Mouse (Mus musculus) embryonic facial prominence, embryonic 14.5 days (tissue): ENCODE results near the gene Ccdc87. TPM values are rescaled to one million over a fixed set of nuclear protein-coding genes. Genes with fewer than 3 reads are reported as not detected.

Source experiments
- ATAC-seq: fragments of 200-750 bp; cut with Nextera tagmentation; 2 replicates; pipeline ENCODE4 v1.8.0; 2017; ENCODE audit warnings: low read depth, moderate number of reproducible peaks, moderate TSS enrichment
- DNase-seq: peaks from one replicate; pipeline ENCODE4 v3.0.0-alpha.2; 2015; ENCODE audit warnings: low spot score
- H3K27ac ChIP-seq: fragments of 300-500 bp; sonication (generic); replicated peaks from 2 replicates; pipeline ENCODE4 v1.5.1; 2014; ENCODE audit warnings: low read depth, mild to moderate bottlenecking, low read length, moderate library complexity
- H3K27me3 ChIP-seq: fragments of 300-500 bp; sonication (generic); replicated peaks from 2 replicates; pipeline ENCODE4 v1.6.1; 2014; ENCODE audit warnings: low read length; ENCODE audit not compliant: control insufficient read depth, insufficient read depth
- H3K36me3 ChIP-seq: fragments of 300-500 bp; sonication (generic); 2 replicates; pipeline ENCODE4 v1.6.1; 2014; ENCODE audit warnings: low read length, mixed read lengths; ENCODE audit not compliant: control insufficient read depth, insufficient read depth
- H3K4me1 ChIP-seq: fragments of 300-500 bp; sonication (generic); 2 replicates; pipeline ENCODE4 v1.6.1; 2014; ENCODE audit warnings: antibody characterized with exemption, low read length; ENCODE audit not compliant: control insufficient read depth, insufficient read depth
- H3K4me2 ChIP-seq: fragments of 300-500 bp; sonication (generic); 2 replicates; pipeline ENCODE4 v1.6.1; 2014; ENCODE audit warnings: low read depth, mild to moderate bottlenecking, low read length, moderate library complexity, mixed read lengths
- H3K4me3 ChIP-seq: fragments of 300-500 bp; sonication (generic); 2 replicates; pipeline ENCODE4 v1.5.1; 2014; ENCODE audit warnings: low read depth, mild to moderate bottlenecking, low read length
- H3K9ac ChIP-seq: fragments of 300-500 bp; sonication (generic); 2 replicates; pipeline ENCODE4 v1.6.1; 2014; ENCODE audit warnings: low read depth, mild to moderate bottlenecking, low read length, moderate library complexity, mixed read lengths
- H3K9me3 ChIP-seq: fragments of 300-500 bp; sonication (generic); 2 replicates; pipeline ENCODE4 v1.6.1; 2016; ENCODE audit warnings: low read length; ENCODE audit not compliant: control insufficient read depth
- WGBS: fragments of 180-500 bp; shearing (Covaris S2); extraction: QIAGEN DNeasy Blood & Tissue Kit; methylation state at CpG from one replicate; pipeline ENCODE4 v1.1.7; 2014; 5-methylcytosine and 5-hydroxymethylcytosine counted together
- polyA plus RNA-seq: library from polyadenylated mRNA; unstranded; fragments of >200 nt; fragmentation: Nextera tagmentation; extraction: Ambion mirVana; gene quantifications from 2 replicates; pipeline ENCODE4 v1.2.1, GENCODE M21; 2014

Gene Ccdc87
- polyA plus RNA-seq, 1 experiment from 2014 or later = 0.64 TPM

- Histone ChIP-seq H3K27ac (no peak overlapping the region), H3K4me1 (no peaks in the 10 kb centered on the region), H3K9ac (no peak overlapping the region), H3K4me3 (no peak overlapping the region), H3K9me3 (no peaks in the 10 kb centered on the region), H3K27me3 (no peaks in the 10 kb centered on the region), H3K36me3 (peaks cover 51% of the 10 kb centered on the region), H3K4me2 (no peak overlapping the region)
- peak; percentile 57 for DNase-seq
- WGBS = 51% methylated on average over 16 of the region's 16 CpGs
- ATAC-seq = peak; percentile 47
Observed at GRCm38 (mm10) chr19:4828444-4829114, 10.6 kb upstream of the Ccdc87 start.

DNA sequence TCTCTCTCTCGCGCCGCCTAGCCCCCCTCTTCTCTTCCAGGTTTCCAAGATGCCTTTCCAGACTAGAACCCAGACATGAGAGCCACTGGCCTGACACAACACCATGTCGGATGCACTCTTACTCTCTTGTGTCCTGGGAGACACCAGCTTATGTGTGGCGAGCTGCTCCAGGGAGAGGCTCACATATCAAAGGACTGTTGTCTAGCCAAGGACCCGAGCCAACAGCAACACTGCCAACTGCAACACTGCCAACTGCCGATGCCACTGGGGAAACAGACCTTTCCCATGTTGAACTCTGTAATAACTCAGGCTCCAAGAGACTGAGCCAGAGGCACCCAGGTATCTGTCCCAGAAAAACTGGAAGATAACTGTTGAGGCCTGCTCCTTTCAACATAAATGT, 10.0 kb upstream of the Ccdc87 start:
- Histone ChIP-seq H3K9me3 (no peaks in the 10 kb centered on the region), H3K27me3 (no peaks in the 10 kb centered on the region), H3K36me3 (peaks cover 51% of the 10 kb centered on the region), H3K9ac (no peak overlapping the region), H3K4me2 (no peak overlapping the region), H3K4me1 (no peaks in the 10 kb centered on the region), H3K4me3 (no peak overlapping the region), H3K27ac (no peak overlapping the region)
- 58% methylated on average over 7 of the region's 7 CpGs for WGBS
- ATAC-seq = peak; percentile 55; the same call in 1 of the 2 replicates
- peak; percentile 29 for DNase-seq

GRCm38 (mm10) chr19:4833977-4834376, 5.2 kb upstream of the Ccdc87 start:
- 81% methylated on average over 8 of the region's 8 CpGs for WGBS
- H3K9ac ChIP-seq = no peak overlapping the region
- H3K4me3 ChIP-seq = no peak overlapping the region
- no peak overlapping the region for H3K27ac ChIP-seq
- ATAC-seq = no peak
- H3K27me3 ChIP-seq = no peaks in the 10 kb centered on the region
- peaks cover 8% of the 10 kb centered on the region; the same call in 1 of the 2 replicates for H3K4me1 ChIP-seq
- no peak overlapping the region for H3K4me2 ChIP-seq
- no peak for DNase-seq
- no peaks in the 10 kb centered on the region for H3K9me3 ChIP-seq
- H3K36me3 ChIP-seq = peaks cover 35% of the 10 kb centered on the region

- WGBS = 71% methylated on average over 2 of the region's 2 CpGs
- H3K9me3 ChIP-seq = no peaks in the 10 kb centered on the region
- ATAC-seq (no peak), DNase-seq (no peak)
- peaks cover 28% of the 10 kb centered on the region for H3K36me3 ChIP-seq
- H3K27ac ChIP-seq = no peak overlapping the region
- H3K4me1 ChIP-seq = peaks cover 8% of the 10 kb centered on the region; the same call in 1 of the 2 replicates
- H3K4me2 ChIP-seq = no peak overlapping the region
- peaks cover 14% of the 10 kb centered on the region for H3K27me3 ChIP-seq
- H3K9ac ChIP-seq = no peak overlapping the region
- no peak overlapping the region for H3K4me3 ChIP-seq
Observed at GRCm38 (mm10) chr19:4836096-4836495, 3.1 kb upstream of the Ccdc87 start.

DNA sequence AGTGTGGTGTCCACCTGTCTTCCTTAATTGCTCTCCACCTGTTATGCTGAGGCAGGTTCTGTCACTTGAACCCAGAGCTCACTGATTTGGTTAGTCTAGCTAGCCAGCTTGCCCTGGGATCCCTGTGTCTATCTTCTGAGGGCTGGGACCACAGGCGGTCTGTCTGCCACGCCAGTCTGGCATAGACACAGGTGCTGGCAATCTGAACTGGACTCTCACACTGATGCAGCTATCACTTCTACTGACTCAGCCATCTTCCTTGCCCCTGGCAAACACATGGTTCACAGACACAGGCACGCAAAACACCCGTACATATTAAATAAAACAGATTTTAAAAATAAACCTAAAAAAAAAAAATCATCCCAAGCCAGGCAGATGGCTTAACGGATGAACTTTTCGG, 2.1 kb upstream of the Ccdc87 start:
- Histone ChIP-seq H3K4me3 (no peak overlapping the region), H3K36me3 (peaks cover 24% of the 10 kb centered on the region), H3K4me1 (peaks cover 8% of the 10 kb centered on the region; the same call in 1 of the 2 replicates), H3K9ac (no peak overlapping the region), H3K4me2 (no peak overlapping the region), H3K27me3 (peaks cover 23% of the 10 kb centered on the region), H3K9me3 (no peaks in the 10 kb centered on the region), H3K27ac (no peak overlapping the region)
- 94% methylated on average over 6 of the region's 6 CpGs for WGBS
- DNase-seq (no peak), ATAC-seq (no peak)

- WGBS = 27% methylated on average over 10 of the region's 10 CpGs
- no peaks in the 10 kb centered on the region for H3K9me3 ChIP-seq
- no peak overlapping the region; the same call in 1 of the 2 replicates for H3K27ac ChIP-seq
- H3K36me3 ChIP-seq = 0 out of 2 replicates have a peak, but pooled peaks cover 13% of the 10 kb centered on the region
- DNase-seq (no peak), ATAC-seq (peak; percentile 16; the same call in 1 of the 2 replicates)
- peaks cover 23% of the 10 kb centered on the region for H3K27me3 ChIP-seq
- H3K4me1 ChIP-seq = peaks cover 8% of the 10 kb centered on the region; the same call in 1 of the 2 replicates
- peak overlapping the region; percentile 69 for H3K4me3 ChIP-seq
- H3K9ac ChIP-seq = peak overlapping the region; percentile 77
- peak overlapping the region; percentile 74 for H3K4me2 ChIP-seq
Observed at GRCm38 (mm10) chr19:4838526-4839140, 533 bp upstream of the Ccdc87 start.

GRCm38 (mm10) chr19:4840848-4841247, 1.7 kb downstream of the Ccdc87 start:
- H3K36me3 ChIP-seq = 0 out of 2 replicates have a peak, but pooled peaks cover 13% of the 10 kb centered on the region
- H3K4me2 ChIP-seq = no peak overlapping the region
- H3K27me3 ChIP-seq = peaks cover 23% of the 10 kb centered on the region
- WGBS = 85% methylated on average over 9 of the region's 9 CpGs
- no peak for DNase-seq
- H3K27ac ChIP-seq = no peak overlapping the region
- ATAC-seq = no peak
- H3K9me3 ChIP-seq = no peaks in the 10 kb centered on the region
- H3K4me1 ChIP-seq = peaks cover 8% of the 10 kb centered on the region; the same call in 1 of the 2 replicates
- no peak overlapping the region for H3K4me3 ChIP-seq
- H3K9ac ChIP-seq = no peak overlapping the region

DNA sequence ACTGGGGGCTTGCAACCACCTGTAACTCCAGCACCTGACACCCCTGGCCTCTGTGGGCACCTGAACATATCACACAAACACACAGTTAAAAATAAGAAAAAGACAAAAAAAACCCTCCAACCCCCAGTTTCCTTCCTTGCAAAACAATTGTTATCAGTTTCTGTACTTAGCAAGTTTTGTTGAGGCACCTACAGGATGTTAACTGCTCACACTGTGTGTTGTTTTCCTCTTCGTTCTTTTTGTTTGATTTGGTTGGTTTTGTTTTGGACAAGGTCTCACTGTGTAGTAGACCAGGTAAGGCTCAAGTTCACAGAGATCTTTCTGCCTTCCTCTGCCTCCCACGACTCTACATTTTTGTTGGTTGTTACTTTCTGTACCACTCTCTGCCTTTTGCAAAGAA, 3.4 kb downstream of the Ccdc87 start:
- H3K9me3 ChIP-seq = no peaks in the 10 kb centered on the region
- 73% methylated on average over 2 of the region's 2 CpGs for WGBS

More for the DNA sequence above, 3.4 kb downstream of the Ccdc87 start:
- no peak overlapping the region for H3K27ac ChIP-seq
- H3K36me3 ChIP-seq = 0 out of 2 replicates have a peak, but pooled peaks cover 1% of the 10 kb centered on the region
- H3K4me3 ChIP-seq = no peak overlapping the region
- ATAC-seq = no peak
- peaks cover 8% of the 10 kb centered on the region; the same call in 1 of the 2 replicates for H3K4me1 ChIP-seq
- no peak overlapping the region for H3K9ac ChIP-seq
- H3K4me2 ChIP-seq = no peak overlapping the region
- no peak for DNase-seq
- peaks cover 23% of the 10 kb centered on the region for H3K27me3 ChIP-seq
